Mouse (Mus musculus): ENCODE results near the gene Gm10842.

Gene Gm10842

DNA sequence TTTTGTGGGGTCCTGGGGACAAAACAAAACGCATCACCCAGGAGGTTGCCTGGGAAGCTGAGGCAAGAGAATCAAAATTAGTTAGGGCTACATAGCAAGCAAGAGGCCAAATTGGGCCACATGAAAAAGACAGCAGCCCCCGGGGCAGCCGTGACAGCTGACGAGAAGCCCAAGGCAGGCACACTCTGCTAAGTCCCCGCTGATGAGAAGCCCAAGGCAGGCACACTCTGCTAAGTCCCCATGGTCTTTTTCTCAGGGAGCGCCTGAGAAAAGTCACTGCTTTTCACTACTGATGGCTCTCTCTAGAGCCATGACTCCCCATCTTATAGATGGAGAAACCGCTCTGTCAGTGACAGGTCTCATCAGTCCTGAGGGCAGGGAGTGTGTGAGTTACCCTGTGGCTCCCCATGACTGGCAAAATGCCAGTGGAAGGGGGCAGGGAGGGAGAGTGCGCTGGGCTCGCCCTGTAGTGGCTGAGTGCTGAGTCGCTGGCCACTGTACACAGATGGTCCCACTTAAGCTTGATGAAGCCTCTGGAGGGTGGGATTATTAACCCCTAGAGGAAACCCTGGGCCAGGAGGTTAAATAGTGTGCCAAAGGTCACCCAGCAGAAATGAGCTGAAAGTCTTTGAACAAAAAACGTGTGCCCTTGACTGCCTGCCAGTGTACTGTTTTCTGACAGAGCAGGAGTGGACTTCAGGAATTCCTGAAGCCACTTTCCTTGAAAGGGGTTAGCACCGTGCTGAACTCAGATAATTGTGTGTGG is 6.6 kb downstream of the Gm10842 start:
- DNase-seq = peak; percentile 58

DNA sequence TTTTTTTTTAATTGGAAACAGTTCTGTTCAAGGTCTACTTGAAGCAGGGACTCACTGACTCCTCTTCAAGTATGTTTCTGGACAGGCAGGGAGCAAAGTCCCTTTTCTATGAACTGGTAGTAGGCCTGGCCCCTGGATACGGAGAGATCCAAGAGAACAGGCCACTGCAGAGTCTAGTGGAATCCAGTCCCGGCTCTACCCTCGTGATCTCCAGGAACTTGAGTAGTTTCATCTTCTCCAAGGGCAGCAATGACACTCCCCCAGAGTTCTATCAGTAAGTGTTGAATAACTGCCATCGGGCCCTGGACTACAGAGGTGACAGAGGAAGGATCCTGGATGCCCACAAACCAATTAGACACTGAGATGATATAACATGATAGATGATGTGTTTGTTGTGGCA is 9.2 kb downstream of the Gm10842 start:
- DNase-seq = peak; percentile 53

DNA sequence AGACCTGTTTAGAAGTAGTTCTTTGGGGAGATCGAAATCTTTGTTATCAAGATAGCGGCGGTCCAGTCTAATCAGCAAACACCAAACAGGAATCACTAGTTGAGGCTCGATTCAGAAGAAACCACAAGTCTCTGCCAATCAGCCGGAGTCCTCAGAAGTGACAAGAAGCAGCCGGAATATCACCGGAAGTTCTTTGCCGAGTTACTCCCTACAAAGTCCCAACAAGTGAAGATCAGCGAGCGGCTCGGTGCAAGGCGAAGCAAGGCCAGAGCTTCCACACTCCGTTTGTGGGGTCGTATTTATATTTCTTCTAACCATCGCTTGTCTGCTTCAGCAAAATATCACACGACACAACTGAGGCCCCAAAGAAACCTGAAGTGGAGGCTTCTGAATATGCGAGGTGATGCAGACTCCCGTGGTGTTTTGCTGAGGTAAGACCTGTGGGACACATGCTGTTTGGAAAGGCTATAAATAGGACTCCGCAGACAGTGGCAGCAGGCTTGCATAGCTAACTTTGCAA is 10.1 kb downstream of the Gm10842 start:
- no peak for DNase-seq

DNA sequence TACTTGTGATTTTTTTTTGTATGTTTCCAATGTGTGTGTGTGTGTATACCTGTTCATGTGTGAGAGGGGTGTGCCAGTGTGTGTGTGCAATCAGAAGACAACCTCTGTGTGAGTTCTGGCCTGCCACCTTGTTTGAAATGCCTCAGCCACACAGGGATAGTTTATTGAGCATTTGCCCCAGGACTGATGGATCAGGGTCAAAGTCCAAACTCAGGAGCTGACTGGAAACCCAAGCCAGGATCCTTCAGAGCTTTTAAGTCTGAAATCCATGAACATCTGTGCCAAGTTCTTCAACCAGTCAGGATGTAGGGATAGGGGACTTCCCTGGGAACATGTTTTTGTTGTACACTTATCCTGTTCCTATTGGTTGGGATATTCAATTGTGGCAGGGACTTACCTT is 11.4 kb downstream of the Gm10842 start:
- DNase-seq = no peak

DNA sequence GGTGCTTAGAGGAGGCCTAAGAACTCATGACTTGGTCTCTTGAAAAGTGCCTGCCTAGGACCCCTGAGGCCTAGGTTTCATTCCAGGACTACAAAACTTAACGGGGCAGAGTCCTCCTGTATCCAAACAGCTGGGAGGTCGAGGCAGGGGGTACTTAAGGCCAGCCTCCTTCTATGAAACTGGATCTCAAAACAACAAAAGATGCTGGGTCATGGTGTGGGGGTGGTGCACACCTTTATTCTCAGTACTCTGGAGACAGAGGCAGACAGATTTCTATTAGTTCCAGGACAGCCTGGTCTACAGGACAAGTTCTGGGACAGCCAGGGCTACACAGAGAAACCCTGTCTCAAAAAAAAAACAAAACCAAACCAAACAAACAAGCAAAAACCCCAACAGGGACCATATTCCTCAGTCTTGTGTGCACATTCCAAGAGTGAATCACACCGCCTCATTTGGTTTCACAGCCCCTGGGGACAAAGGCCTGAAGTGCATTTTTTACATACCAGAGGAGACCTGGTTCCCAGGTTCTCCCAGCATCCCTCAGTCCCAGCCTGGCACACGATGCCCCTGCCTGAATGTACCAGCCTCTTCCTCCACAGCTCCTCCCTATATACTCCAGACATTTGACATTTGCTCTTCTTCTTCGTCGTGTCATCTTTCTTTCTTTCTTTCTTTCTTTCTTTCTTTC is 13.1 kb downstream of the Gm10842 start:
- no peak for DNase-seq

DNA sequence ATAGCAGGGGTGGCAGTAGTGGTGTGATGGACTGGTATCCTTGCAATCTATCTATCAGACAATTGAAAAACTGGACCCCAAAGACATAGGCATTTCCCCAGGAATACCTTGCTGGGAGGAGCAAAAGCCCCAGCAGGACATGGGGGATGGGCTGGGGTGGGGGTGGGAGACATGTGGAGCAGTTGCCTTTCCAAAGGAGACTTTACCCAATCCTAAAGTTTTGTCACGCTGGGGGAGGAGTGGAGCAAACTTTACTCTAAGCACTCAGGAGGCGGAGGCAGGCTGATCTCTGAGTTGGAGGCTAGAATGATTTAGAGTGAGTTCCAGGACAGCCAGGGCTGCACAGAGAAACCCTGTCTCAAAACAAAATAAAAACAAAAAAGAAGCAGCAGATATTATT is 14.7 kb downstream of the Gm10842 start:
- DNase-seq = no peak

DNA sequence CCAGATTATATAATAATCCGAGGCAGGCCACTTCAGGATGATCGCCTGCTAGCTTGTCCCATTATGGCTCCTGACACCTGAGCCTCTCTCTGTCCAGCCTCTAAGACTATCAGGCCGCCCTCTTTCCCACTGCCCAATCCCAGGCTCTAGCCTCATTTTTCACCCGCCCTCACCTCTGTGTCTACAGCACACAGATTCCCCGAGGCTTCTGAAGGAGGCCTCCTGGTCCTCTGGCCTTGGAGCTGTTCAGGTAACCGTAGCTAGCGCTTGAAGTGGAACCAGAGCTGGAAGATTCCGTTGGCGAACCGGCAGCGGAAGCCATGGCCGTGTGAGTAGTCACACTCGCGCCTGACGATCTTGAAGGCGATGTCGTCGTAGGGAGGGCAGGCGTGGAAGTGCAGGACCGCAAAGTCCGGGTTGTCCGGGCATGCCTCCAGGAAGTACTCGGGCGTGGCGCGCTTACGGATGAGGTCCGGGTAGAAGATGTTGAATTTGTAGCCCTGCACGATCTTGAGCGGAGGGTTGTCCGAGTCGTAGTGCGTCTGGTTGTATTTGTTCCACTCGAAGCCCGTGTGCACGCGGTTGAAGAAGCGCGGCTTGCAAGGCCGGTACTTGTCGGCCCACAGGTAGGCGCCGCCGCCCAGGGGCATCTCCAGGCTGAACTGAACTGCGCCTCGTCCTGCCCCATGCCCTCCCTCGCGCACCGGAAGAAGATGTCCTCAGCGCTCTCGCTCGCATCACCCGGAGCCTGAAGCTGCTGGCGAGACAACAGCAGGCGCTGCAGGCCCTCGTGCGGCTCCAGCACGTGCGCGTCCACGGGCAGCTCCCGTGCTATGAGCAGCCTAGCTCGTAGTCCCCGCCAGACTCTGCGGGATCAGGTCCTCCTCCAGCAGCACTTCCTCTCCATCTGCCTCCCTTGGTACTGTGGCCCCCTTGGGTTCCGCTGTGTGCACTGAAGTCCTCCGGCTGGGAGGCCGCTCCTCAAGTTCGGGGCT is 18.1 kb downstream of the Gm10842 start:
- no peak for DNase-seq

DNA sequence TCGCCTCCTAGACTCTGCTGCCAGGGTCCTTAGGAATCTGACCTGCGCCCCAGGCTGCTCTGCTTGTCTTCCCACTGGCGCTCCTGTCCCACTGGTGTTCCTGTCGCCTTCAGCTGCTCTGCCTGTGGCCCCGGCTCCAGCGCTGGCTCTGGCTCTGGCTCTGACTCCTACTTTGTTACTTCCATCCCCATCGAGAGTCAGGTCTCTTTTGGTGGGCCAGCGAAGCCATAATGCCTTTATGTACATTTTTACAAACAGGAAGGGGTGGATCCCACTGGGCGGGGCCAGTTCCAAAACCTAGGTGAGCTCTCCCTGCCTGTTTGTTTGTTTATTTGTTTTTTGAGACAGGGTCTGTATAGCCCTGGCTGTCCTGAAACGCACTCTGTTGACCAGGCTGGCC is 20.1 kb downstream of the Gm10842 start:
- DNase-seq = no peak

DNA sequence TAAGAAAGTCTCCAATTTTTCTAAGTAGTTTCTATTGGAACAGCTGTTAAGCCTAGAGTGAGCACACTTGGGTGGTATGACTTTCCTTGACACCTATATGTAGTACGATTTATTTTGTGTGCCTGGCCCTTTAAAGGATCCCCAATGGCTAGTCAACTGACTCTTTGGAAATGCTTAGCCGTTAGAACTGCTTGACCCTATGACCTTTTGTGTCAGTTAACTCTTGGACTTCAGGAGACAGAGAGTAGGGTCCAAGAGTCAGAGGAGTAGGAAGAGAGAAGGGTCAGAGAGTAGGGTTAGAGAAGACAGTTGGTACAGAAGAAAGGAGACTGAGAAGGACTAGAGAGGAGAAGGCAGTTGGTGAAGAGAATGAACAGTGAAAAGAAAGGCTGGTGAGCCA is 31.8 kb downstream of the Gm10842 start, which contains the start of gene Tlk2:
Tlk2 (plus strand) TSS at position 292 of the 400 bp plus-strand sequence.
- DNase-seq = no peak

DNA sequence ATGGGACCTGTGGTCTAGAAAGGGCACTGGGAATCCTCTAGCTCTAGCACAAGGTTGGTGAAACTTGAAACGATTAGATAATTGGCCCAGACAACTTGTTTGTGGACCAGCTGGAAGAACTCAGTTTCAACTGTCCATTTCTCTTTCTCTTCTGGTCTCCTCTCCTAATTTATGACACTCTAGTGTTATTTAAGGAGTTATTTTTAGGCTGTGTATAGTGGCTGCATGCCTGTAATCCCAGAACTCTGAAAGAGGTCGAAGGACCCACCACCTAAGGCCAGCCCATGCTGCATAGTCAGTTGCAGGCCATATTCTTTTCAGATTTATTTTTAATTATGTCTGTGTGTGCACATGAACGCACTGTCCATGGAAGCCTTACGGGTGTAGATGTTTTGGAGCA is 32.8 kb downstream of the Gm10842 start:
- no peak for DNase-seq

DNA sequence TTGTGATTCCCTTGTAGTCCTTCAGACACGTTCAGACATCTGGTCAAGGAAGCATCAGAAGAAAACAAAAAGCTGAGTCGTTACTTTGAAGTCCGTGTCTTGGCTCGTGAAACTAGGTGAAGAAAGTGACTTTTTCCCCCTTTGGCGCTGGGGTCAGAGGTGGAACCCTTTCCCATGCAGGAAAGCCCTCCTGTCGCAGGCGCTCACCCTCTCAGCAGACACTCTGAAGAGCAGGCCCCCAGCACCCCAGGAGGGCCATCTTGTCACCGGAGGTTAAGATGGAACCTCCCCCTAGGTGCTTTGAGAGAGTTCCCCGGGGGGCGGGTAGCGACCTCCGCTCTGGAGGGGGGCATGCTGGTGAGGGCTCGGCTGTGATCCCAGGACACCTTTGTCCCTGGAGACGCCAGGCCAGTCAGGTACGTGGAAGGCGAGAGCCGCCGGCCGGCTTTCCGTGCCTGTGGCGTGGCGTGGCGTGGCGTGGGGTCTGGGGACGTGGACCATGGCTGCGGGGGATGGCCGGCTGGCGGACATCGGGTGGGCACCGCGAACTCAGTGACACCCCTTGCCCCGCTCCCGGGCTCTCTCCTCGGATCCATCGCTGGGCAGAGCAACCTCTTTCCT is 33.9 kb downstream of the Gm10842 start:
- DNase-seq = peak; percentile 58

DNA sequence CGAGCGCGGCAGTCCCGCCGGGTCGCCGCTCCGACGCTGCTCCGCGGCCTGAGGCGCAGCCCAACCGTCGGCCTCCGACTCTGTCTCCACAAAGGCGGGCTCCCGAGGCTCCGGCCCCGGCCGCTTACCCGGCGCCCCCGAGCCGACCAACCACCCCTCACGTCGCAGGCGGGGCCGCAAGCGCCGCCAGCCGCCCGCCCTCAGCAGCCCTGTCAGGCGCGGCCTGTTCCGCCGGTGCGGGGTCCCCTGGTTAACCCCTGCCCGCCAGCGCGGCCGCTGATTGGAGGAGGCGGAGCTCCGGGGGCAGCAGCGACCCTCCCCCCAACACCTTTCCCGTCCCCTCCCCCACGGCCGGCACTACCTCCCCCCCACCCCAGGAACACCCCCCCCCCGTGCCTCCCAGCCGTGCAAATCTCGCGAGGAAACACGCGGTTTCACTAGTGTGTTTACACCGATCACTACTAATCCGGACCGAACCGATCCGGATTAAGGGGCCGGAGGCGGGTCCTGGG is 34.5 kb downstream of the Gm10842 start:
- DNase-seq = peak; percentile 89

DNA sequence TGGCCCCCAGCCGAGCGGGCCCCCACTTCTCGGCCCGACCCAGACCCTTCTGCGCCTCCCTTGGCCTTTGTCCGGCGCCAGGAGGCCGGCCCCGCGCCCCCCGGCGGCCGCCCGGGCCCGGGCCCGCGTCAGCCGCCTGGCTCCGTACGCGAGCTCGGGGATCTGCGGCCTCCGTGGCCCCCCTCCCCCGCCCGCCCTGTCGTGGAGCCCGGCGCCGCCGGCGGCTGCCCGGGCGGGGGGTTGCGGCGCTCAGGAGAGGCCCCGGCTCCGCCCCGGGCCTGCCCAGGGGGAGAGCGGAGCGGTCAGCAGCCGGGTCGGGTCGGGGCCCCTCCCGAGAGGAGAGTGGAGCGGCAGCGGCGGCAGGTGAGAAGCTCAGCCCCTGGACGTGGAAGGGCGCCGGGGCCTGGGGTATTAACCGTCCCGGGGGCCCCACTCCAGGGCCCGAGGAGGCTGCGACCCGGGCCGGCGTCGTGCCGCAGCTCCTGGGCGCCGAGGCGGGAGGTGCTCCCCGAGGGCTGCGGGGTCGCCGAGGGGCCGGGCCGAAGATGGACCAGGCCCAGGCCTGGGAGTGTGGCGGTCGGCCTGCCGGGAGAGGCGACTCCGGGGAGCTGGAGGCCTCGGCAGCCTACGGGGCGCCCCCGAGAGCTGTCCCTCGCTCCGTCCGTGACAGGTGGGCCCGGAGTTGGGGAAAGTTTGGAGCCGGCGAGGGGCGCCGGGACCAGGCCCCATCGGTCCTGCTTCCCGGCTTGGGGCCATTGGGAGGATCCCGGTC is 35.2 kb downstream of the Gm10842 start:
- DNase-seq = peak; percentile 73

DNA sequence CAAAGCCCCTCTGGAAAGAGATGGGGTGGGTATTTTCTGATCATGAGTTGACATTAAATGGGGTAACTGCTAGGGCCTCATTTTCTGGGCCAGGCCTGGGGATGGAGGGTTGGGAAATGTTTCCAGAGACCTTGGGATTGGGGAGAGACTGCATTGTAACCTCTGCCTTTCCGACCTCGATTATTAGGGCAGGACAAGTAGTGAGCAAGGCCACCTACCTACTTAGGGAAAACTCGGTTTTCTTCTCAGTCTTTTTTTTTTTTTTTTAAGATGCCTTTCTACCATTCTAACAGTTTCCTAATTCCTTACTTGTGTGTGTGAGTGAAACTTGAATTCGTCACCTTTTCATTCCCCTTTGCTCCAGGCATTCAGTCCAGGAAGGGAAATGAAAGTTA is 35.8 kb downstream of the Gm10842 start:
- no peak for DNase-seq

DNA sequence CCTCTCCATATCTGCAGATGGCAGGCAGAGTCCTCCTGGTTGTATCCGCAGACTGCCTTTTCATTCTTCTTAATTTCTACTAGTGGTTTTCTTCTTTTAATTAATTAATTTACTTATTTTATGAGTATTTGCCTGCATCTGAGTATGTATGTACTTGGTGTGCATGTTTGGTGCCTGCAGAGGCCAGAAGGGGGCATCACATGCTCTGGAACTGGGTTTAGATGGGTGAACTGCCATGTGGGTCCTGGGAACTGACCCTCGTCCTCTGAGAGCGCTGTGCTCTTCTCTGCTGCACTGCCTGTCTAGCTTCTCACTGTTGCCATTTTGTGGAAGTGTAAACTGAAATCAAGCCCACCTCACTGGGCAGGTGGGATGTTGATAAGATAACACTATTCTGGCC is 38.0 kb downstream of the Gm10842 start:
- DNase-seq = no peak

DNA sequence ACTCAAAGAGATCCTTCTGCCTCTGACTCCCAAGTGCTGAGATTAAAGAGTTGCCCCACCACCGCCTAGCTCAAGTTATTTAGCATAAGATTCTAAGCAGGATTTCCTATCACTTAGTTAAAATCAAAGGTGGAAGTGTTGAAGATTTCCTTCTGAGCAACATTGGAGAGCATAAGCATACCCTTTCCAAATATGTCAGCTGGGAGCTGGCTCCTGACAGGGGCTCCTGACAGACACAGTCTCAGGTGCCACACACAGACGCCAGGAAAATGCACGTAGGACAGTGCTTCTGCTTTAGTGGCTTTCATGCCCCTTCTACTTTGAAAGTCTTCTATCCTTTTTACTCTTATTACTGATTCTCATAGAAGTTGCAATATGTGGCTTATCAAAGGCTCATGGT is 45.5 kb downstream of the Gm10842 start:
- DNase-seq = no peak
